Mouse (Mus musculus) cerebellum, adult 11 months (tissue): ENCODE results near the gene Zfp281.

Experiments used
- DNase-seq: peaks from one replicate; pipeline ENCODE4 v3.0.0; 2022

The Zfp281 gene

DNA sequence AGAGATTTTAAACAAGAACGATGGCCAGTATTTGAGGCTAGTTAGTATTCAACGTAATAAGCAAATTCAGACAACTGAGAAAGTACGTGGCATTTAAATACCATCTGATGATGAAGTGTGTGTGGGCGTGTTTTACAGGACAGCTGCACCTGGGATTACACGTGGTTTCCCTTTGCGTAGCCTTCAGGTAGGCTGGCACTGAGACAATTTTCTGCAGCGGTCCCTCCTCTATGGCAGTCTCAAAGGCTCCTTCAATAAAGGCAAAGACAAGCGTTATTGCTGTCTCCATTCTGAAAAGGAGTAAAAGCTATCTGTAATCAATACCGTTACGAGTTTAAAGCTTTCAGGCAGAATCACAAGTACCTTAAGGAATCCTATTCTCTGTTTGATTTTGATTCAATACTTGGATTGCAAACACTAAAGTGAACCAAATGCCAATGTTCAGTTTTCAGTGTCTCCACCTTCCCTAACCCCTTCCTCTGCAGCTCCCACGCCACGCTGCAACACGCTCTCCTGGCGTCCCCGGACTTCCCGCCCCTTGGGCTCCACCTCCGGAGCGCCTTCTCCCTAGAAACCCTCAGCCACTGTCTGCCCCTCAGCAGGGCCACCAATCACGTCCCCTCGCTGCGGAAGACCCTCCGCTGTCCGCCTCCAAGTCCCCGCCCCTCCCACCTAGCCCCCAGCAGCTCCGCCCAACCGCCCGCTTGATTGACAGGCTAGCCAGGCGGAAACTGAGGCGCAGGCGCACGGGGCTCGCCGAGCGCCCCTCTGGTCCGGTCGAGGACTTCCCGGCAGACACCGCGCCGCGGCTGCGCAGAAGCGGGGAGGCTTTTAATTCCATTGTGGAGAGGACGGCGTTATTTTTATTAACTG lies at the start of gene Zfp281:
Zfp281 (plus strand) TSS at position 756 of the 873 bp plus-strand sequence.
- DNase-seq, result peak; percentile 93

DNA sequence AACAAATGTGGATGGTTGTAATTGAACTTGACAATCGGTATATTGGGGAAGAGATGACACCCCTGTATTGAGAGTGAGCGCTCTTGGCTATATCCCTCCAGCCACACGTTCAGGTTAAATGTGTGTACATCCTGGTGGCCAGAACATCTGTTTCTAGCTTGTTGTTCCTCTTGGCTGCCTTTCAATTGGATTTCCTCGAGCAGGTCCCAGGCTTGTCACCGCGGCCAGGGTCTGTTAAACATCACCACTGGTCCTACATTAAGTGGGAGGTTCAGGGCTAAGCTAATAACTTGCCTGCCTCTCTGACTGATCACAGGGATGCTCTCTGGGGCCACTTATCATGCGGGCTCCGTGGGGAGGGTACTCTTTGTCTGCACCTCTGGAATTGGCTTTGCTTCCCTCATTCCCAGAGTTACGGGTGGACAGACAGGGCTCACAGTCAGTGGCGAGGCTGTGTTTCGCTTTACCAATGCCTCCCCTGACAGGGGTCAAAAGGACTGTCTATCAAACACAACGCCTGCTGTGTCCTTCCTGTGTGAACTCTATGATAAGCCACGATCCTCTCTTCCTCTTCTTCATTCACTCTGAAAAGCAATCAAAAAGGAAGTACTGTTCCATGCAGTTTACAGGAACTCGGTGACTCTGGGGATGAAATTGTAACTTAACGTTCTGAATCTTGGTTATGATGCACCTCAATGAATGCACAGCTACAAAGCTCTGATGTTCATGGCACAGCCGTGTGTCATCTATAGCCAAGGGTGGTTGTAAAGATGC lies 46.6 kb upstream of the Zfp281 start:
- DNase-seq, result no peak

DNA sequence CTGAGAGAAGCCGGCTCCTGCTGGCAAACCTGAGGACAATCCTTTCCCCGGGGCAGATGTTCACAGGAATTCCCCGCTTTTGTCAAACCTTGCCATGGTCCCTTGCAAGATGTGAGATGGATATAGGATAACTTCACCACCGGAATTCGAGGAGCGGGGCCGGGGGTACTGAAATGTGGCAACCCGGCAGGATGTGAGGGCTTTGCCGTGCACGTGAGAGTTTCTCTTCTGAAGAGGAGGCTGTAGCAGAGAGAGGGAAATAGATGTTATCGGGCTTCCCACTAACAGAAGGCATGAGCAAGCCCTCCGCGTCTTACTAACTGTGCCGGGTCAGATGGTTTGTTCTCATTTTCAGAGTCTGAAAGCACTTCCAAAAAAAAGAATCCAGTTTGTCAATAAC lies 45.3 kb upstream of the Zfp281 start:
- no peak for DNase-seq

DNA sequence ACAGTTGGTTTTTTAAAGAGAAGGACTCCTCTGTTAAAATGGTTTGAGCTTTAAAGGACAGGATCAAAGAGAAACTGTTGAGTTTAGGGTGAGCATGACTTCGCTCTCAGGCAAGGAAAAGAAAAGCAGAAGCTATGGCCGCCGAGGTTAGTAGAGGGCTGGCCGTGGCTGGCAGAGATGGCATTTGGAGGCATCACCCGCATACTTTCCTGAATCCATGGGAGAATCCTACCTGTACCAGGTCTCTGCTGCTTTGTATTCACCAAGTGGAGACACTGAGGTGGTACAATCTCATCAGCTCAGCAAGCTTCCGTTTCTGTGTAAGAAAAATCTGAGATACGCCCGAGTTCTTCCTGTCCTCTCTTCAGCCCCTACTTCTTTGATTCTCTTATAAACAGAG lies 44.4 kb upstream of the Zfp281 start:
- no peak for DNase-seq

DNA sequence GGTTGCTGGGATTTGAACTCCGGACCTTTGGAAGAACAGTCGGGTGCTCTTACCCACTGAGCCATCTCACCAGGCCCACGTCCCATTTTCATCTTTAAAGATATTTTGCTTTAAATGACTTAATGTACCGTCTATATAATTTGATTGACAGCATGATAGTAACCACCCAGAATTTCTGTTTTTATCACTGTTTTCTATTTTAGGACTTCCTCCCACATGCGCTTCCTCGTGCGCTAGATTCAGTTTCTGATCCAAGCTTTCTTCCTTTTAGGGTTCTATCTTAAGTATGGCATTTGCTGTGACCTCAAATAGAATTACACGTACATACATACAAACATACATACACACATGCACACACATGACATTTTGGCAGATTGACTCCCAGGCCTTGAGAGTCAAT lies 42.9 kb upstream of the Zfp281 start:
- no peak for DNase-seq

DNA sequence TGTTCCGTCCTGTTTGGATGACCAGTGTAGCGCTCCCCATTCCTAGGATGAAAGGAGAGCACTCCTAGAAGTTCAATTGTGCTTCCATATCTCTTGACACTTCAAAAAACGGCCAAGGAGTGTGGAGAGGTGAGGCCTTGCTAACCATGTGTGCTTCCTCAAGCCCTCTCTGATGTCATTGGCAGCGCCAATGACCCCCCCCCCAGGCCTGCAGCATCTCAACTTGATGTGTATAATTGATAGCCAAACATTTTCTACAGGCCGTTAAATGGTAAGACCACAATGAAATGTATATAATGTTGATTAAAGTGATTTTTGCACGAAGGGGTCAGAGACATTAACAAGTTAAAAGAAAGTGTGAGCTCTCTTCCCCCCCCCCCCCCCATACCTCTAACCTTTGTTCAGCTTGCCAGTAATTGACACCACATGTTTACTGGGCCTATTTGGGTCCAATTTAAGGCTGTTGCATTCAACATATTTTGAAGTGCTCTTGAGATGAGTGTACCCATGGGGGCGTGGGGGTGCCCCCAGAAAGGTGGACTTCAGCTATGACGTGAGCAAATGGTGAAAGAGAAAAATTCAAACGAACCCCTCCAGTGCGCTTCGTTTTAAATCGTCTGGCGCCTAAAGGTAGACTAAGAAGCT lies 36.8 kb upstream of the Zfp281 start:
- DNase-seq, result no peak

DNA sequence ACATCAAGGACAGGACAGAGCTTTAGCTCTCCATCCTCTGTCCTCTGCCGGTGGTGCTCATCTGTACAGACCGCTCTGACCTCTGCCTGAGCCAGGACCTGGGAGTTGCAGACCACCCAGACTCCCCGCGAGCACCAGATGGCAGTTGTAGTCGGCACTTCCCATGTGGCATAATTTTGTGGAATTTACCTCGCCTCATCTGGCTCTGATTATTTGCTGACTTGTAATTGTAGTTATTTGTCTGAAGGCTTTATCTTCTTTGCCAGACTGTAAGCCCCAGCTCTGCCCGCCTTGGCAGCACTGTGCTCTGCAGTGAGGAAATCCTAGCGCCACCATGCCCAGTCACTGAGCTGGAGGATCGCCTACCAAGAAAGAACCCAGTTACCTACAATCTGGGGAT lies 35.8 kb upstream of the Zfp281 start:
- no peak for DNase-seq

DNA sequence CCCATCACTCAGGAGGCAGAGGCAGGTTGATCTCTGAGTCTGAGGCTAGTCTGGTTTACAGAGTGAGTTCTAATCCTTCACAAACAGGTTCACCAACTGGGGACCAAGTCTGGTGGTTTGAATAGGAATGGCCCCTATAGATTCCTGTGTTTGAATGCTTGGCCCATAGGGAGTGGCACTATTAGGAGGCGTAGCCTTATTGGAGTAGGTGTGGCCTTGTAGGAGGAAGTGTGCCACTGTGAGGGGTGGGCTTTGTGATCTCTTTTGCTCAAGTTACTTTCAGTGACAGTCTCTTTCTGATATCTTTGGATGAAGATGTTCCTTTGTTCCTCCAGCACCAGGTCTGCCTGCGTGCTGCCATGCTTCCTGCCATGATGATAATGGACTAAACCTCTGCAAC lies 32.0 kb upstream of the Zfp281 start:
- no peak for DNase-seq

DNA sequence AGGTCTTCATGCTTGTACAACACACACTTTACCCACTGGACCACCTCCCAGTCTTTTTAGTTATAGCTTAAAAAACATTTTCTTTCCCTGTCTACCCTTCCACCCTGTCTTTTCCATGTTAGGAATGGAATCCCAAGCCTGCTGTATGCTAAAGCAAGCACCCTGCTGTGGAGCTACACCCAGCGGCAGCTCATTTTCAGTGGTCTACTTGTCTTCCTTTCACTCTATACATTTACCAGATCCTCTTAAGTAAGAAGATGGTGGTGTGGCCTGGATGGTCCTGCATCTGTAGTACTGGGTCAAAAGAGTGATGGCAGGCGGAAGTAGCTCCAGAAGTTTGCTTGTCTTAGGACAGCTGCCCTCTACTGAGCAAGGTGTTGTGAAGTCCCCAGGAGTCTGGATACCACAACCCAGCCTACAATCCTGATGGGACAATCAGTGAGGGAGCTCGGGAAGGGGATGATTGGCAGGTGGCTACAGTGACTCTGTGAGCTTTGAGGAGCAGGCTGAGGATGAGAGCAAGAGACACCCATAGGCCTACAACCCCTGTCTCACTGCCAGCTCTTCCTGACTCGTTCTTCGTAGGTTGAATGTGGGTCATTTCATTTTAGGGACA lies 30.4 kb upstream of the Zfp281 start:
- DNase-seq, result no peak

DNA sequence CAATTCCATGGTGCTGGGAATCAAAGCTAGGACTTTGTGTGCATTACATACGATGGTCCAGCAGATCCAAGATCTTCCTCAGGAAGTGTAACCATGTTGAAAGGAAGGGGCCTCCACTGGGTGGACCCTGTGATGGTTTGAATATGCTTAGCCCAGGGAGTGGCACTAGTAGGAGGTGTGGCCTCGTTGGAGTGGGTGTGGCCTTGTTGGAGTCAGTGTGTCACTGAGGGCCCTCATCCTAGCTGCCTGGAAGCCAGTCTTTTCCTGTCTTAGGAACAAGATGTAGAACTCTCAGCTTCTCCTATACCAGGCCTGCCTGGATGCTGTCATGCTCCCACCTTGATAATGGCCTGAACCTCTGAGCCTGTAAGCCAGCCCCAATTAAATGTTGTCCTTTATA lies 27.9 kb upstream of the Zfp281 start:
- DNase-seq, result no peak

DNA sequence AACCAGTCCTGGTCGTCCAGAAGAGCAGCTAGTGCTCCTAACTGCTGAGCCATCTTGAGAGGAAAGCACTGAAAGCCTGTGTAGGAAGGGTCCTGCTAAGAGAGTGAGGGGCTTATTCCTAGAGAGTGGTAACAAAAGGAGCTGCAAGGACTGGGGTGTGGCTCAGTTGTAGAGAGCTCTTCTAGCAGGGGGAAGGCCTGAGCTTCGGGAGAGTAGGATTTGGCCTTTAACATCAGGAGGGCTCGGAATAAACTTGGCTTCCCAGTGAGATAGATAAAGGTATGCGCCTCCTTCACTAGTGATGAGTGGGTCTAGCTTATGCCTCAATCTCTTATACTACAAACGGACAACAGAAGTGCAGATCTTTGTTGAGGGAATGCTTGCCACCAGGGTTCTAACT lies 26.4 kb upstream of the Zfp281 start:
- no peak for DNase-seq

DNA sequence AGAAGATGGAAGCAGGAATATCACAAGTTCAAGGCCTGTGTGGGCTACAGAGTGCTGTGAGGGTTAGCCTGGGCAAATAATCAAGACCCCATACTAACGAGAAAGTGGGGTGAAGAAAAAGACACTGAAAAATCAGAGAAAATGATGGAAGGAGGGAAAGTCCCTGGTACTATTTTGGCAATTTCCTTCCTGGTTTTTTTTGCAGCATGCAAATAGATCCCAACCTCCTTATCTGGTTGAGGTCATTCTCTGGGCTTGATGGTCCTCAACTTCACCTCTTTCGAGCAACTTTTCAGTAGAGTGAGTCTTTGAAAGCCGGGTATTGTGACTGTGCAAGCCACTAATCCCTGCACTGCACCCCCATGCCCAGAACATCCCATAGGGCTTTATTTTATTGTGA lies 24.6 kb upstream of the Zfp281 start:
- no peak for DNase-seq

DNA sequence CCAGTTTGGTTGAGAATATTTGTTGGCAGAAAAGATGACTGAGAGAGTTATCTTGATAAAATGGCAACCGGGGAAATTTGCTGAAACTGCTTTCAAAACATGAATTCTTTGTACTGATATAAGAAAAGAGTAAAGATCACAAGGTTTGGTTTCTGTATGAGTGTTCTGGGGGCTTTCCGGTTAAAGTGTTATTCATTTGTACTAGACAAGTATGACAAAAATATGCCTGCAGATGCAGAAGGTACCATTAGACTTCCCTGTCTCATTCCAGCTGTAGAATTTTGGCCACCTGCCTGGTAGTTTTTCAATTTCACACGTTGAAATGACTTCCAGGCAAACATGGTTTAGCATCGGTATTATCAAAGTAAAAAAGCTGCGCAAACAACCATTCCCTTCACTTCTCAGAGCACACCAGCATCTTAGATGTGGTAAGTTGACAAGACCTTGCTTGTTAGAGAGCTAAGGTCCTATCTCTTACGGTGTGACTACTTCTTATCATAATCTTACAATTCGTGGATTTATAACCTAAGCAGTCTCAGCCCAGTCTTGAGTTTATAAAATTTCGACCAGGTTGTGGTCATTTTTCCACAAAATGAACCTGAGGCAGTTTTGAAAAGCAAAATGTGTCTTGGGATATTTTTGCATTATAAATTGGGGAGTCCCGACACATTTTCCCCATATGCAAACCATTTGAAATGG lies 23.9 kb upstream of the Zfp281 start:
- DNase-seq, result no peak

DNA sequence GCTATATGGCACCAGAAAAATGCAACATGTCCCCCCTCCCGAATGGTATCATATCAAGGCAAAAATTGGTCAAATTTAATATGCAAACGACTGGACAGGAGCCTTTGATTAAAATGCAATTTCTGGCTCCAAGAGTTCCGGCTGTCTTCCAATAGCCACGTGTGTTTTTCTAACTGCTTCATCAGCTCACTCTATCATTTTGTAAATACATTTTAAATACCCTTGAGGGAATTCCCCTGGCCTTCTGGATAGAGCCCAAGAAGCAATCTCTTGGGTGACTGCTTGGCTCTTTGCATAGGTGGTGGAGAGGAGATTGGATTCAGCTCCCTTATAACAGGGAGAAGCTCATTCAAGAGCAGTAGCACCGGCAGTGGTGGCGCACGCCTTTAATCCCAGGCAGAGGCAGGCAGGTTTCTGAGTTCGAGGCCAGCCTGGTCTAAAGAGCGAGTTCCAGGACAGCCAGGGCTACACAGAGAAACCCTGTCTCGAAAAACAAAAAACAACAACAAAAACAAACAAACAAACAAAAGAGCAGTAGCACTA lies 23.3 kb upstream of the Zfp281 start:
- DNase-seq, result no peak

DNA sequence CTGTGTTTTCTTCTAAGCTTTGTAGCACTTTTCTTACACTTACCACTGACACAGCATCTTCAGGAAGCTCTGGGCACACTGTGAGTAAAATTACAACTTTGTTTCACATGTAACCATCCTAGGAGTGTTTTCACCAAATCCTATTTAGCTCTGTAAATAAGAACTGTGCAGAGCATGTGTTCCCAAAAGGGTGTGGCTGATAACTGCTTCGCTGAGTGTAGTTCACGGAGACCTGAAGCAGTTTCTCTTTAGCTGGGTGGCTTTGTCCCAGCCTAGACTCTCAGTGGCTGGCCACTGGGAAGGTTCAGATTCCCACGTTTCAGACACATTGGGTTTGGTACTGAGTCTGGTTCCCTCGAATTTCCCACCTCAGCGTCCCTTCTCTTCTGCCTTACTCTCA lies 22.4 kb upstream of the Zfp281 start:
- no peak for DNase-seq

DNA sequence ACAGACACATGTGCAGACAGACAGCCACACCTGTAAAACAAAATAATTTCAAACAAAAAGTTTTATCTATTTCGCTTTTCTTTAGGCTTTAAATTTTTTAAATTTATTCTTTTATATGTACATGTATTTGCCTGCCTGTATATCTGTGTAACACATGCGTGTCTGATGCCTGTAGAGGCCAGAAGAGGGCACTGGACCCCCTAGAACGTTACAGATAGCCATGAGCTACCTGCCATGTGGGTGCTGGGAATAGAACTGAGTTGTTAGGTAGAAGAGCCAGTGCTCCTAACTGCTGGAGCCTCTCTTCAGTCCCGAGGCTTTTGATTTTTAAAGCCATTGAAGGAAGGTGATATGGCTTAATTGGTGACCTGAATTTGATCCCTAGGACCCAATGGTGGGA lies 20.5 kb upstream of the Zfp281 start:
- DNase-seq, result no peak

DNA sequence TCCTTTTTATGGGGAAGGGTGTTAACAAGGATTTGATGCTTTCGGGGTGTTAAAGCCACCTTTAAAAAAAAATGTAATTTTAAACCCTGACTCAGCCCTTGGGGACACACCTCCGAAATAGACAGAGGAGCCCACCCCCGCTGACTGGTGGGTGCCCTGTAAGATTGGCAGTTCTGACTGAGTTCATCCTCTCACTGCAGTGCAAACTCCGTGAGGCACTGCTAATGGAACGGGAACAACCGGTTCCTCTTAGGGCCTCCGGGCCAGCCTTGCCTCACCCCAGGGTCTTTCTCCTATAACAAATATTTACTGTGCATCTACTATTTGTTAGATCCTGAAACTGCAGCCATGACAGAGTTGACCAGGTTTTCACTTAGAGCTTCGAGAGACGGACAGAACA lies 18.9 kb upstream of the Zfp281 start:
- no peak for DNase-seq

DNA sequence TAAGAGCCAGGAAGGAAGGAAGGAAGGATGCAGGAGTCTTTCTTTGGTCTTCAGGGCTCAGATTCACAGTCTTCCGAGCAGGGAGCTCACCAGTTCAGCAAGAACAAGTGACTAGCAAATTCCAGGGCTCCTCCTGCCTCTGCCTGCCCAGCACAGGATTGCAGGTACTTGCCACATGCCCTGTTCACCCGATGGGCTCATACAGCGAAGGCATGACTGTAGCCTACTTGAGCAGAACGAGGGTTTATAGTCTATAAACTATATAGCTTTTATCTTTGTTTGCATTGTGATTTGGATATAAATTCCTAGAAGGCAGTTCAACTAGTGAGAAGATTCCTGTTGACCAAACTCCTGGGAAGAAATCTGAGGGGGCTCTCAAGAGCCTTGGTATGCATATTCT lies 18.4 kb upstream of the Zfp281 start:
- DNase-seq, result no peak

DNA sequence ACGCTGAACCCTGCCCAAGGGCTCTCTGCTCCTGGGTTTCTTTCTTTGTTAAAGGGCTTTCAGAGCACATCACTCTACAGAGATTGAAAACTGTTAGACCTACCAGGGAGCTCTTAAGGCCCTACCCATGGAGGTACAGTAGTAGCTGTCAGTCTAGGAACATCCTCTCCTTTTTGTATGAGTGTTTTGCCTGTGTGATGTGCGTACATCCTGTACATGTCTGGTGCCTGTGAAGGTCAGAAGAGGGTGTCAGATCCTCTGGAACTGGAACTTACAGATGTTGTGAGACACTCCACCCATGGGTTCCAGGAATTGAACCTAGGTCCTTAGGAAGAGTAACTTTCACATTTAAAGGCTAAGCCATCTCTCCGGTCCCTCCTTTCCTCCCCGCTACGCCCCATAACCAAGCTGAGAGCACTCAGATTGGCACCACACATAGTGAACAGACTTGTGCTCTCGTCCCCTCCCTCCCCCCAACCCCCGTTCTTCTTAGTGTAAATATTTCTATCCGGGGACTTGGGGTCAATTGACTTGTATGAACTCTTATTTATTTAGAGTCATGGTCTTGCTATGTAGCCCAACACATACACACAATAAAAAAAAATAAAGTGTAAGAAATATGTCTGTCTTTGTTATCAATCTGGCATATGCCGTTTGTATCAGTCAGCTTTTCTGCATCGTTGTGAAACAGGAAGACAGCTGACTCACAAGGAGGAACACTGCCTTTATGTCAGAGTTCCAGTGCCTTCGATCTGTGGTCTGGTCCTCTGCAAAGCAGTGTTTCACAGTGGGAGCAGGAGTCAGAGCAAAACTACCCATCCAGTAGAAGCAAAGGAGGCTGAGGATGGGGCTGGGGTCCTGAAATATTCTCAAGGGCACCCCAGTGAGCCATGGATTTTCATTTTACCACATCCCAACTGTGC lies 16.1 kb upstream of the Zfp281 start:
- DNase-seq, result no peak

DNA sequence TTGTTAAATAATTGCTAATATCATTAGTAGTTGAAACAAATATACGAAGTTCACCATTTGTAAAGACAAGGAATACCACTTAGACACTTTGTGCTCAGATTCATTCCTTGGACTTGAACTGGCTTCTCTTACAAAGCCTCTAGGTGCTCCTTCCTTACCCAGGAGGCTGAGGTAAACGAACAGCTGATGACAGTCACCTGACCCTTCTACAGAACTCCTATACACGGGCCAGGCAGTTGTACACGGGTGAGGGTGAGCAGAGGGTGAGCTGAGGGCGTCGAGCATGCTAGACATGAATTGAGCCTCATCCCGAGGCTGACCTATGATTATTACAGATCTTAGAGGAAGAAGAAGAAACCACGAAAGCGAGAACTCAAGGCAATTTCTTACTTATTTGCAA lies 12.9 kb upstream of the Zfp281 start:
- DNase-seq, result no peak

DNA sequence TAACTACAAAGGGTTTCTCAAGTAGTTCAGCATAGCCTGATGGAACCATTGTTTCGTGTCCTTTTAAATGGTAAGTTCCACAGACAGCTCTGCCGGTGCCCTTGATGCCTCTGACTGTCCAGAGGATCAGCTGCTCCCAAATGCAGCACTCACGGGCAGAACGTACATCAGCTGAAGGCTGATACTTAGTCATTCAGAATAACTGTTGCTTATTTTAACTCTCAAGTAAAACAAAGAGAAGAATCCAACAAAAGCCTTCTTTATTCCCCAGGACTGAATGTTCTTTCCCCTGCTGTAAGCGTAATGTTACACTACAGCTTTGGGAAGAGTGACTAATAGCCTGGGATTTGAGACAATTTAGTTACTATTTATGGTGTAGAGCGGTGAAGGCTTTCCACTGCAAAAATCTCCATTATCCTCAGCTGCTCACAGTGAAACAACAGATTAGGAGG lies 11.4 kb upstream of the Zfp281 start:
- DNase-seq, result no peak
